Mouse (Mus musculus) lung, postnatal 25 days (tissue): Measurements from ENCODE around the gene Faap20.
A peak's percentile ranks its signal among the peaks of the same experiment; 100 is the strongest.

Experiments used
- DNase-seq: peaks from one replicate; pipeline ENCODE4 v3.0.0; 2022; ENCODE audit warnings: low spot score

Gene Faap20

GRCm38 (mm10) chr4:155249648-155250351 lies at the start of gene Faap20:
Faap20 (plus strand) TSS chr4:155249802.
- peak; percentile 93 for DNase-seq

GRCm38 (mm10) chr4:155200861-155201390 lies 48.7 kb upstream of the Faap20 start:
- DNase-seq = peak; percentile 76

- no peak for DNase-seq
Observed at GRCm38 (mm10) chr4:155201764-155202163, 47.8 kb upstream of the Faap20 start.

GRCm38 (mm10) chr4:155205919-155206318 lies 43.7 kb upstream of the Faap20 start:
- DNase-seq = peak; percentile 83

- DNase-seq = no peak
Observed at GRCm38 (mm10) chr4:155206498-155206897, 43.1 kb upstream of the Faap20 start.

- DNase-seq = no peak
Observed at GRCm38 (mm10) chr4:155207841-155208240, 41.8 kb upstream of the Faap20 start.

- no peak for DNase-seq
Observed at GRCm38 (mm10) chr4:155208613-155209012, 41.0 kb upstream of the Faap20 start.

- DNase-seq = no peak
Observed at GRCm38 (mm10) chr4:155209079-155209478, 40.5 kb upstream of the Faap20 start.

- DNase-seq = no peak
Observed at GRCm38 (mm10) chr4:155209494-155209893, 40.1 kb upstream of the Faap20 start.

- DNase-seq = no peak
Observed at GRCm38 (mm10) chr4:155213052-155213751, 36.4 kb upstream of the Faap20 start.

GRCm38 (mm10) chr4:155213752-155214054 lies 35.9 kb upstream of the Faap20 start:
- no peak for DNase-seq

- DNase-seq = no peak
Observed at GRCm38 (mm10) chr4:155214188-155214587, 35.4 kb upstream of the Faap20 start.

GRCm38 (mm10) chr4:155214793-155215192 lies 34.8 kb upstream of the Faap20 start:
- no peak for DNase-seq

- DNase-seq = no peak
Observed at GRCm38 (mm10) chr4:155215203-155215602, 34.4 kb upstream of the Faap20 start.

GRCm38 (mm10) chr4:155215773-155216630 lies 33.6 kb upstream of the Faap20 start:
- DNase-seq = peak; percentile 55

GRCm38 (mm10) chr4:155217241-155218103 lies 32.1 kb upstream of the Faap20 start:
- DNase-seq = peak; percentile 76

GRCm38 (mm10) chr4:155218104-155218732 lies 31.4 kb upstream of the Faap20 start:
- DNase-seq = no peak

GRCm38 (mm10) chr4:155219271-155220212 lies 30.1 kb upstream of the Faap20 start:
- no peak for DNase-seq

- no peak for DNase-seq
Observed at GRCm38 (mm10) chr4:155220213-155221100, 29.1 kb upstream of the Faap20 start.
